Mouse (Mus musculus) right cerebral cortex, postnatal 36 days (tissue): ENCODE measurements around the gene 4921539E11Rik.

Experiments
- DNase-seq, 2 experiments: peaks; one replicate each; pipeline ENCODE4 v3.0.0; 2022; ENCODE audit warnings: low spot score in 2 of 2, mixed read lengths in 1 of 2

The 4921539E11Rik gene

GRCm38 (mm10) chr4:103232156-103232555, 58.5 kb downstream of the 4921539E11Rik start:
- no peak for DNase-seq

GRCm38 (mm10) chr4:103222854-103223253, 67.8 kb downstream of the 4921539E11Rik start:
- no peak for DNase-seq

GRCm38 (mm10) chr4:103221789-103222188, 68.9 kb downstream of the 4921539E11Rik start:
- DNase-seq: no peak

- DNase-seq: no peak
Measured at GRCm38 (mm10) chr4:103219011-103219410, 71.7 kb downstream of the 4921539E11Rik start.

GRCm38 (mm10) chr4:103216046-103216445, 74.6 kb downstream of the 4921539E11Rik start:
- DNase-seq: no peak

- DNase-seq: peak; percentile 59 to 65
Measured at GRCm38 (mm10) chr4:103214925-103215820, 75.5 kb downstream of the 4921539E11Rik start, which contains the start of gene Slc35d1. TSS of gene Slc35d1 (minus strand) at chr4:103215164.

GRCm38 (mm10) chr4:103214498-103214924, 76.2 kb downstream of the 4921539E11Rik start:
- peak; percentile 59 to 64 for DNase-seq

GRCm38 (mm10) chr4:103213859-103214497, 76.7 kb downstream of the 4921539E11Rik start:
- DNase-seq: no peak

GRCm38 (mm10) chr4:103208553-103208952, 82.1 kb downstream of the 4921539E11Rik start:
- DNase-seq: no peak

GRCm38 (mm10) chr4:103203646-103204045, 87.0 kb downstream of the 4921539E11Rik start:
- DNase-seq: no peak

- no peak for DNase-seq
Measured at GRCm38 (mm10) chr4:103200046-103200445, 90.6 kb downstream of the 4921539E11Rik start.

- no peak for DNase-seq
Measured at GRCm38 (mm10) chr4:103199086-103199485, 91.6 kb downstream of the 4921539E11Rik start.

GRCm38 (mm10) chr4:103197401-103197800, 93.3 kb downstream of the 4921539E11Rik start:
- DNase-seq: no peak

GRCm38 (mm10) chr4:103192421-103192820, 98.2 kb downstream of the 4921539E11Rik start:
- no peak for DNase-seq

- no peak for DNase-seq
Measured at GRCm38 (mm10) chr4:103188786-103189640, 101.7 kb downstream of the 4921539E11Rik start.
